Mouse (Mus musculus): ENCODE measurements at regions not wholly inside any gene's neighbourhood (a gene's known extent, or its start where the extent isn't known, plus 50 kb on each side); places are given as distances from the start of the nearest gene placed in this dataset.

DNA sequence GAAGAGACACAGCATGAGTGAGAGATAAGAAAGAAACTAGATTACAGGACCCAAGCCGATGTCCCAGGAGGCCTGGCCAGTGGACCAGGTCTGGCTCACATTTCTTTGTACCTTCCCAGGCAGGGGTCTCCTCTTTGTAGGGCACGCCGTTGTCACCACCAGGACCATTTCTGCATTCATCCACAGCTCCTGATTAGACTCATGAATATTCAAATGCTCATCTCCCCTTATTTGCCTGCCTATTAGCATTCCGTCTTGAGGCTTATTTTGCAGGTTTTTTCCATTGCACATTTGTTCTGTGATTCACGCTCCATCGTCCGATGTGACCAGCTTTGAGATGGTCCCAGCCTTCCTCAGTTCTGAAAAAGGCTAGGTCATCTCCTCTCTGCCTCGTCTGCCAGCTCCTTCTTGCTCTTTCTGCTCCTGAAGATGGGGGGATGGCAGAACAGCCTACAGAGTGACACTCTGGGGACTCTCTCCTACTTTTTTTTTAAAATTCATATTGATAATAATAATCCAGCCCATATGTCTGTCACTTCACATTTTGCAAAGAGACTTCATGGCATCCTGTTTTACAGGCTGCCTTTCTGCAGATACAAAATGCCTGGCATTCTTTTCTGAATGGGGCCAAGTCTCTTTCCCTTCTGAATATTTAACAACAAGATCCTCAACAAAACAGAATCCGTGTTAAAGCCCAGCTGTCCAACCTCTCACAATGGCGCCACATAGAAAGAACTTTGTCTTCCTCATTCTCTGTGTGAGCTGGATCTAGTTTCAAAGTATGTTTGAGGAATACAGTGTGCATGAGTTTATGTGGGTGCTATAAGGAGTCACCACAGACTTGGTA, 136.0 kb upstream of the Cdh13 start:
- TF ChIP-seq CTCF (IDR thresholded peaks at IDR 0.05) (no peak), POLR2A (IDR thresholded peaks at IDR 0.05; ENCODE audit: insufficient read depth, low read depth, low read length) (no peak)

Data from heart, adult 2 months (tissue).